Mouse (Mus musculus): Measurements from ENCODE around the gene 2010111I01Rik. TPM values are rescaled to one million over a fixed set of nuclear protein-coding genes. Genes with fewer than 3 reads are reported as not detected.
A peak's percentile ranks its signal among the peaks of the same experiment; 100 is the strongest.
"Not testable (repeated sequence)": the region's sequence is repeated elsewhere in the genome, so short reads cannot be mapped to it uniquely, and the experiment has no call there.

The 2010111I01Rik gene
- 104 and 114 TPM in 2 replicates for polyA plus RNA-seq (2015; fragmentation: Nextera tagmentation; extraction: Ambion mirVana)

GRCm38 (mm10) chr13:62964640-62965311, at the start of gene 2010111I01Rik:
2010111I01Rik (plus strand) TSS chr13:62964893.
- under 1% methylated on average over 41 of the region's 41 CpGs for whole genome bisulfite sequencing
- no peaks in the 10 kb centered on the region for H3K9me3 ChIP-seq
- ATAC-seq (ENCODE audit: insufficient read depth, low FRiP score, low read depth), result peak; percentile 91
- peak within 1 kb of the TSS; percentile 46; the same call in 1 of the 2 replicates for H3K9ac ChIP-seq
- H3K27ac ChIP-seq, result 0 out of 2 replicates have a peak within 1 kb of the TSS, but pooled peaks have one; percentile 7
- H3K27me3 ChIP-seq (replicated peaks), result no peaks in the 10 kb centered on the region
- 0 out of 2 replicates have a peak, but pooled peaks cover 8% of the 10 kb centered on the region for H3K4me1 ChIP-seq
- no peaks in the 10 kb centered on the region for H3K36me3 ChIP-seq
- H3K4me3 ChIP-seq (replicated peaks), result peak within 1 kb of the TSS; percentile 67
- peak within 1 kb of the TSS; percentile 80 for H3K4me2 ChIP-seq

GRCm38 (mm10) chr13:62916675-62917074, 48.0 kb upstream of the 2010111I01Rik start:
- no peak overlapping the region for H3K27ac ChIP-seq
- ATAC-seq (ENCODE audit: insufficient read depth, low FRiP score, low read depth), result no peak
- WGBS, result 44% methylated on average over 4 of the region's 4 CpGs

GRCm38 (mm10) chr13:62917416-62918110, 47.1 kb upstream of the 2010111I01Rik start:
- H3K27ac ChIP-seq, result no peak overlapping the region
- 46% methylated on average over 1 of the region's 1 CpGs for WGBS
- ATAC-seq (ENCODE audit: insufficient read depth, low FRiP score, low read depth), result no peak

More at GRCm38 (mm10) chr13:62916675-62917074, 48.0 kb upstream of the 2010111I01Rik start:
- H3K27me3 ChIP-seq (replicated peaks), result no peaks in the 10 kb centered on the region
- H3K4me3 ChIP-seq (replicated peaks), result no peak overlapping the region
- H3K9ac ChIP-seq, result no peak overlapping the region
- H3K9me3 ChIP-seq, result no peaks in the 10 kb centered on the region
- no peak overlapping the region for H3K4me2 ChIP-seq
- no peaks in the 10 kb centered on the region for H3K36me3 ChIP-seq
- H3K4me1 ChIP-seq, result no peaks in the 10 kb centered on the region

GRCm38 (mm10) chr13:62919647-62920341, 44.9 kb upstream of the 2010111I01Rik start:
- Histone ChIP-seq H3K4me3 (replicated peaks) (no peak overlapping the region), H3K4me1 (no peaks in the 10 kb centered on the region), H3K27me3 (replicated peaks) (no peaks in the 10 kb centered on the region), H3K9me3 (no peaks in the 10 kb centered on the region), H3K4me2 (no peak overlapping the region), H3K27ac (no peak overlapping the region; the same call in 1 of the 2 replicates), H3K36me3 (no peaks in the 10 kb centered on the region), H3K9ac (no peak overlapping the region)
- 33% methylated on average over 11 of the region's 11 CpGs for WGBS
- ATAC-seq (ENCODE audit: insufficient read depth, low FRiP score, low read depth), result no peak

More at GRCm38 (mm10) chr13:62917416-62918110, 47.1 kb upstream of the 2010111I01Rik start:
- H3K4me1 ChIP-seq, result no peaks in the 10 kb centered on the region
- H3K9me3 ChIP-seq, result no peaks in the 10 kb centered on the region
- no peaks in the 10 kb centered on the region for H3K27me3 ChIP-seq (replicated peaks)
- H3K4me3 ChIP-seq (replicated peaks), result no peak overlapping the region
- no peaks in the 10 kb centered on the region for H3K36me3 ChIP-seq
- H3K4me2 ChIP-seq, result no peak overlapping the region
- H3K9ac ChIP-seq, result no peak overlapping the region

- Histone ChIP-seq H3K36me3 (no peaks in the 10 kb centered on the region), H3K27me3 (replicated peaks) (no peaks in the 10 kb centered on the region), H3K9ac (no peak overlapping the region), H3K27ac (peak overlapping the region; percentile 58), H3K4me2 (no peak overlapping the region), H3K9me3 (no peaks in the 10 kb centered on the region), H3K4me3 (replicated peaks) (no peak overlapping the region), H3K4me1 (no peaks in the 10 kb centered on the region)
- no peak for ATAC-seq (ENCODE audit: insufficient read depth, low FRiP score, low read depth)
- WGBS, result 57% methylated on average over 3 of the region's 3 CpGs
Measured at GRCm38 (mm10) chr13:62922645-62923044, 42.0 kb upstream of the 2010111I01Rik start.

GRCm38 (mm10) chr13:62923182-62923581, 41.5 kb upstream of the 2010111I01Rik start:
- 63% methylated on average over 8 of the region's 8 CpGs for WGBS
- no peak overlapping the region for H3K4me2 ChIP-seq
- no peaks in the 10 kb centered on the region for H3K36me3 ChIP-seq
- peak overlapping the region; percentile 58 for H3K27ac ChIP-seq
- H3K4me3 ChIP-seq (replicated peaks), result no peak overlapping the region
- H3K9ac ChIP-seq, result no peak overlapping the region
- ATAC-seq (ENCODE audit: insufficient read depth, low FRiP score, low read depth), result no peak
- H3K4me1 ChIP-seq, result no peaks in the 10 kb centered on the region
- no peaks in the 10 kb centered on the region for H3K27me3 ChIP-seq (replicated peaks)
- H3K9me3 ChIP-seq, result no peaks in the 10 kb centered on the region

GRCm38 (mm10) chr13:62926479-62926878, 38.2 kb upstream of the 2010111I01Rik start:
- no peak overlapping the region for H3K27ac ChIP-seq
- no peaks in the 10 kb centered on the region for H3K27me3 ChIP-seq (replicated peaks)
- 67% methylated on average over 1 of the region's 1 CpGs for WGBS
- H3K4me2 ChIP-seq, result no peak overlapping the region
- no peaks in the 10 kb centered on the region for H3K9me3 ChIP-seq
- H3K4me1 ChIP-seq, result no peaks in the 10 kb centered on the region
- no peak overlapping the region for H3K9ac ChIP-seq
- no peak overlapping the region for H3K4me3 ChIP-seq (replicated peaks)
- ATAC-seq (ENCODE audit: insufficient read depth, low FRiP score, low read depth), result 0 out of 2 replicates have a peak, but pooled peaks have one; percentile 20
- H3K36me3 ChIP-seq, result no peaks in the 10 kb centered on the region

GRCm38 (mm10) chr13:62927470-62927869, 37.2 kb upstream of the 2010111I01Rik start:
- 71% methylated on average over 1 of the region's 1 CpGs for WGBS
- Histone ChIP-seq H3K4me2 (no peak overlapping the region), H3K9ac (no peak overlapping the region), H3K4me3 (replicated peaks) (no peak overlapping the region), H3K9me3 (no peaks in the 10 kb centered on the region), H3K36me3 (no peaks in the 10 kb centered on the region), H3K4me1 (no peaks in the 10 kb centered on the region), H3K27ac (no peak overlapping the region), H3K27me3 (replicated peaks) (no peaks in the 10 kb centered on the region)
- ATAC-seq (ENCODE audit: insufficient read depth, low FRiP score, low read depth), result no peak

- not testable (repeated sequence) for H3K9me3 ChIP-seq; H3K9ac ChIP-seq; H3K4me2 ChIP-seq; H3K4me1 ChIP-seq; ATAC-seq (ENCODE audit: insufficient read depth, low FRiP score, low read depth); H3K27ac ChIP-seq; H3K4me3 ChIP-seq (replicated peaks); H3K27me3 ChIP-seq (replicated peaks); H3K36me3 ChIP-seq
- WGBS, result 94% methylated on average over 3 of the region's 3 CpGs
Measured at GRCm38 (mm10) chr13:62929144-62929543, 35.5 kb upstream of the 2010111I01Rik start.

GRCm38 (mm10) chr13:62929766-62930389, 34.8 kb upstream of the 2010111I01Rik start:
- Histone ChIP-seq H3K4me1 (no peaks in the 10 kb centered on the region), H3K27ac (peak overlapping the region; percentile 41), H3K9ac (no peak overlapping the region), H3K4me3 (replicated peaks) (no peak overlapping the region), H3K27me3 (replicated peaks) (no peaks in the 10 kb centered on the region), H3K4me2 (no peak overlapping the region), H3K9me3 (no peaks in the 10 kb centered on the region), H3K36me3 (no peaks in the 10 kb centered on the region)
- WGBS, result 55% methylated on average over 9 of the region's 9 CpGs
- ATAC-seq (ENCODE audit: insufficient read depth, low FRiP score, low read depth), result no peak

- no peaks in the 10 kb centered on the region for H3K27me3 ChIP-seq (replicated peaks)
- no peak overlapping the region for H3K4me2 ChIP-seq
- H3K27ac ChIP-seq, result no peak overlapping the region
- H3K9me3 ChIP-seq, result no peaks in the 10 kb centered on the region
- ATAC-seq (ENCODE audit: insufficient read depth, low FRiP score, low read depth), result no peak
- H3K4me1 ChIP-seq, result no peaks in the 10 kb centered on the region
- no peaks in the 10 kb centered on the region for H3K36me3 ChIP-seq
- WGBS, result 82% methylated on average over 4 of the region's 4 CpGs
- H3K4me3 ChIP-seq (replicated peaks), result no peak overlapping the region
- H3K9ac ChIP-seq, result no peak overlapping the region
Measured at GRCm38 (mm10) chr13:62932452-62932851, 32.2 kb upstream of the 2010111I01Rik start.

All from stomach, embryonic 15.5 days (tissue).